Mouse (Mus musculus) midbrain, embryonic 14.5 days (tissue): ENCODE results near the gene Fuca1. TPM values are rescaled to one million over a fixed set of nuclear protein-coding genes. Genes with fewer than 3 reads are reported as not detected.

ENCODE experiments used
- ATAC-seq: fragments of 200-750 bp; cut with Nextera tagmentation; 2 replicates; pipeline ENCODE4 v1.8.0; 2017; ENCODE audit warnings: moderate number of reproducible peaks, moderate library complexity; ENCODE audit not compliant: low FRiP score, low TSS enrichment
- DNase-seq: peaks from one replicate; pipeline ENCODE4 v3.0.0-alpha.2; 2015
- H3K27ac ChIP-seq: fragments of 300-500 bp; sonication (generic); replicated peaks from 2 replicates; pipeline ENCODE4 v1.5.1; 2014; ENCODE audit warnings: mild to moderate bottlenecking, low read depth, low read length, moderate library complexity
- H3K27me3 ChIP-seq: fragments of 300-500 bp; sonication (generic); 2 replicates; pipeline ENCODE4 v1.6.1; 2014; ENCODE audit warnings: low read length, control low read depth, mixed read lengths; ENCODE audit not compliant: control insufficient read depth, insufficient read depth
- H3K36me3 ChIP-seq: fragments of 300-500 bp; sonication (generic); 2 replicates; pipeline ENCODE4 v1.6.1; 2014; ENCODE audit warnings: low read length, control low read depth; ENCODE audit not compliant: control insufficient read depth, insufficient read depth
- H3K4me1 ChIP-seq: fragments of 300-500 bp; sonication (generic); 2 replicates; pipeline ENCODE4 v1.6.1; 2014; ENCODE audit warnings: mild to moderate bottlenecking, antibody characterized with exemption, low read length, control low read depth; ENCODE audit not compliant: control insufficient read depth, insufficient read depth
- H3K4me2 ChIP-seq: fragments of 300-500 bp; sonication (generic); 2 replicates; pipeline ENCODE4 v1.6.1; 2014; ENCODE audit warnings: mild to moderate bottlenecking, low read length, moderate library complexity
- H3K4me3 ChIP-seq: fragments of 300-500 bp; sonication (generic); replicated peaks from 2 replicates; pipeline ENCODE4 v1.5.1; 2014; ENCODE audit warnings: low read depth, low read length
- H3K9ac ChIP-seq: fragments of 300-500 bp; sonication (generic); replicated peaks from 2 replicates; pipeline ENCODE4 v1.6.1; 2014; ENCODE audit warnings: mild to moderate bottlenecking, low read length, moderate library complexity
- H3K9me3 ChIP-seq: fragments of 300-500 bp; sonication (generic); 2 replicates; pipeline ENCODE4 v1.6.1; 2016; ENCODE audit warnings: low read length, control low read depth, mixed read lengths; ENCODE audit not compliant: control insufficient read depth
- WGBS: fragments of 180-500 bp; shearing (Covaris S2); extraction: QIAGEN DNeasy Blood & Tissue Kit; methylation state at CpG from one replicate; pipeline ENCODE4 v1.1.7; 2014; 5-methylcytosine and 5-hydroxymethylcytosine counted together
- polyA plus RNA-seq: library from polyadenylated mRNA; unstranded; fragments of >200 nt; fragmentation: Nextera tagmentation; extraction: Ambion mirVana; gene quantifications from 2 replicates; pipeline ENCODE4 v1.2.1, GENCODE M21; 2014

The Fuca1 gene
- polyA plus RNA-seq, 1 experiment from 2014 or later: 62.7 TPM

- peak; percentile 61 for DNase-seq
- Histone ChIP-seq H3K4me1 (no peaks in the 10 kb centered on the region), H3K4me3 (no peak overlapping the region), H3K36me3 (no peaks in the 10 kb centered on the region), H3K9me3 (no peaks in the 10 kb centered on the region), H3K27ac (peak overlapping the region; percentile 45; the same call in 1 of the 2 replicates), H3K27me3 (no peaks in the 10 kb centered on the region), H3K4me2 (no peak overlapping the region), H3K9ac (no peak overlapping the region)
- 14% methylated on average over 3 of the region's 3 CpGs for WGBS
- peak; percentile 58; the same call in 1 of the 2 replicates for ATAC-seq
These were observed 7.7 kb upstream of the Fuca1 start for GRCm38 (mm10) chr4:135912835-135913234.

DNA sequence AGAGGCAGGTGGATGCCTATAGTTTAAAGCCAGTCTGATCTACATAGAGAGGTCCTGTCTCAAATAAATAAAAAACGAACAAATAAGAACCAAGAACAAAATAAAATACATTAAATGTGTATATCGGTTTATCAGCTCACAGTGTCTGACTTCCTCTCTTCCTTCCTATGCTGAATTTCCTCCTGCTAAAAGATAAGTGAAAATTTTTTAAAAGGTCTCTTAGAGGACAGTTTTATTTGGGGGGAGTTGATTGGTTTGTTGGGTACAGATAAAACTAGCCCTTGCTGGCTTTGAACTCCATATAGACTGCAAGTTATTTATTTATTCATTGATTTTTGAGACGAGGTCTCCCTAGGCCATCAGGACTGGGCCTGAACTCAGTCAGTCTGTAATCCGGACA is 7.1 kb upstream of the Fuca1 start:
- H3K4me1 ChIP-seq: no peaks in the 10 kb centered on the region
- no peak overlapping the region for H3K4me3 ChIP-seq
- no peaks in the 10 kb centered on the region for H3K27me3 ChIP-seq
- H3K9ac ChIP-seq: no peak overlapping the region
- H3K36me3 ChIP-seq: no peaks in the 10 kb centered on the region
- WGBS: 68% methylated on average over 4 of the region's 4 CpGs
- no peaks in the 10 kb centered on the region for H3K9me3 ChIP-seq
- H3K4me2 ChIP-seq: no peak overlapping the region
- ATAC-seq (no peak), DNase-seq (no peak)
- peak overlapping the region; percentile 45; the same call in 1 of the 2 replicates for H3K27ac ChIP-seq

GRCm38 (mm10) chr4:135918635-135919279 is 1.8 kb upstream of the Fuca1 start:
- ATAC-seq: no peak

DNA sequence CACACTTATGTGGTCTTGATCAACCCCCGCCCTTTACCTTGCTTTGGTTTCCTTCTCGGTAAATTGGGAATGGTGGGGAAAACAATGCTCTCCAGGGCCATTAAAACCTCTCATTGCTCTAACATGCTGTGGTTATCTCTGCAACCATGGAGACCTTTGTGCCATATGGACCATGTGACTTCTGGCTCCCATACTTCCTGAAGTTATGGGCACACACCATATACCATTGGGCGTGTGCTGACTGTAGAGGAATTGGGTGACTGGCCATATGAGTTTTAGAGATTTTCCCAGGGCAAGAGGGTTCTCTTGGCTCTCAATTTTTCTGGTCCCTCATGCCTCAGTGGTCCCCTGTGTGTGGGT is 1.3 kb upstream of the Fuca1 start:
- Histone ChIP-seq H3K27ac (no peak overlapping the region), H3K4me1 (peaks cover 8% of the 10 kb centered on the region), H3K36me3 (0 out of 2 replicates have a peak, but pooled peaks cover 8% of the 10 kb centered on the region), H3K27me3 (no peaks in the 10 kb centered on the region), H3K4me2 (no peak overlapping the region), H3K9me3 (no peaks in the 10 kb centered on the region), H3K9ac (no peak overlapping the region), H3K4me3 (no peak overlapping the region)
- WGBS: 100% methylated on average over 3 of the region's 3 CpGs
- no peak for ATAC-seq
- DNase-seq: no peak

More at GRCm38 (mm10) chr4:135918635-135919279, 1.8 kb upstream of the Fuca1 start:
- Histone ChIP-seq H3K27me3 (no peaks in the 10 kb centered on the region), H3K9me3 (no peaks in the 10 kb centered on the region), H3K27ac (no peak overlapping the region), H3K4me3 (no peak overlapping the region), H3K9ac (no peak overlapping the region), H3K36me3 (0 out of 2 replicates have a peak, but pooled peaks cover 5% of the 10 kb centered on the region), H3K4me2 (no peak overlapping the region), H3K4me1 (peaks cover 8% of the 10 kb centered on the region)
- 91% methylated on average over 13 of the region's 13 CpGs for WGBS
- DNase-seq: no peak

- Histone ChIP-seq H3K4me3 (peak overlapping the region; percentile 72), H3K27ac (peak overlapping the region; percentile 73), H3K9ac (peak overlapping the region; percentile 66), H3K27me3 (no peaks in the 10 kb centered on the region), H3K4me1 (peaks cover 8% of the 10 kb centered on the region), H3K36me3 (peaks cover 19% of the 10 kb centered on the region), H3K4me2 (peak overlapping the region; percentile 87), H3K9me3 (no peaks in the 10 kb centered on the region)
- no peak for ATAC-seq
- peak; percentile 49 for DNase-seq
- WGBS: 6% methylated on average over 26 of the region's 26 CpGs
These were observed 954 bp downstream of the Fuca1 start for GRCm38 (mm10) chr4:135921257-135922120.

- Histone ChIP-seq H3K4me1 (peaks cover 8% of the 10 kb centered on the region), H3K4me2 (peak overlapping the region; percentile 87), H3K36me3 (peaks cover 19% of the 10 kb centered on the region), H3K4me3 (no peak overlapping the region), H3K27ac (no peak overlapping the region), H3K9me3 (no peaks in the 10 kb centered on the region), H3K9ac (no peak overlapping the region), H3K27me3 (no peaks in the 10 kb centered on the region)
- ATAC-seq (no peak), DNase-seq (no peak)
- WGBS: 100% methylated on average over 1 of the region's 1 CpGs
These were observed 1.7 kb downstream of the Fuca1 start for GRCm38 (mm10) chr4:135922190-135922589.

GRCm38 (mm10) chr4:135924418-135924817 is 3.9 kb downstream of the Fuca1 start:
- Histone ChIP-seq H3K27ac (no peak overlapping the region), H3K27me3 (no peaks in the 10 kb centered on the region), H3K36me3 (peaks cover 25% of the 10 kb centered on the region), H3K4me2 (no peak overlapping the region), H3K9ac (no peak overlapping the region), H3K4me1 (peaks cover 8% of the 10 kb centered on the region), H3K4me3 (no peak overlapping the region), H3K9me3 (no peaks in the 10 kb centered on the region)
- DNase-seq: no peak
- ATAC-seq: no peak
- whole genome bisulfite sequencing: 92% methylated on average over 2 of the region's 2 CpGs

- no peak for DNase-seq
- Histone ChIP-seq H3K9ac (no peak overlapping the region), H3K27me3 (no peaks in the 10 kb centered on the region), H3K4me1 (peaks cover 8% of the 10 kb centered on the region), H3K36me3 (peaks cover 28% of the 10 kb centered on the region), H3K27ac (no peak overlapping the region), H3K9me3 (no peaks in the 10 kb centered on the region), H3K4me3 (no peak overlapping the region), H3K4me2 (no peak overlapping the region)
- WGBS: 93% methylated on average over 5 of the region's 5 CpGs
- ATAC-seq: no peak
These were observed 4.8 kb downstream of the Fuca1 start for GRCm38 (mm10) chr4:135925341-135925740.
